Mouse (Mus musculus) spleen, adult 12 weeks (tissue): ENCODE measurements at regions not wholly inside any gene's neighbourhood (a gene's known extent, or its start where the extent isn't known, plus 50 kb on each side); places are given as distances from the start of the nearest gene placed in this dataset.
A peak's percentile ranks its signal among the peaks of the same experiment; 100 is the strongest.

Experiments
- DNase-seq: peaks from one replicate; pipeline ENCODE4 v3.0.0; 2022; ENCODE audit warnings: low spot score

GRCm38 (mm10) chr3:52601011-52601745 lies 333.0 kb downstream of the Foxo1 start:
- DNase-seq: no peak

GRCm38 (mm10) chr3:52600581-52600980 lies 332.4 kb downstream of the Foxo1 start:
- DNase-seq: no peak

- DNase-seq: no peak
Measured at GRCm38 (mm10) chr3:52600146-52600545, 332.0 kb downstream of the Foxo1 start.

GRCm38 (mm10) chr3:52586418-52586817 lies 318.3 kb downstream of the Foxo1 start:
- no peak for DNase-seq

GRCm38 (mm10) chr3:52579917-52580316 lies 311.8 kb downstream of the Foxo1 start:
- no peak for DNase-seq

- no peak for DNase-seq
Measured at GRCm38 (mm10) chr3:52579096-52579495, 311.0 kb downstream of the Foxo1 start.

- no peak for DNase-seq
Measured at GRCm38 (mm10) chr3:52576703-52577244, 308.6 kb downstream of the Foxo1 start.

- DNase-seq: no peak
Measured at GRCm38 (mm10) chr3:52575237-52575798, 307.2 kb downstream of the Foxo1 start.

- DNase-seq: no peak
Measured at GRCm38 (mm10) chr3:52574341-52574740, 306.2 kb downstream of the Foxo1 start.

- no peak for DNase-seq
Measured at GRCm38 (mm10) chr3:52573806-52574205, 305.7 kb downstream of the Foxo1 start.

GRCm38 (mm10) chr3:52572514-52573485 lies 304.7 kb downstream of the Foxo1 start:
- peak; percentile 12 for DNase-seq

GRCm38 (mm10) chr3:52567606-52568372 lies 299.7 kb downstream of the Foxo1 start:
- DNase-seq: no peak

GRCm38 (mm10) chr3:52563595-52563994 lies 295.5 kb downstream of the Foxo1 start:
- DNase-seq: no peak

- DNase-seq: no peak
Measured at GRCm38 (mm10) chr3:52562816-52563215, 294.7 kb downstream of the Foxo1 start.

- no peak for DNase-seq
Measured at GRCm38 (mm10) chr3:52559481-52559880, 291.3 kb downstream of the Foxo1 start.

- DNase-seq: no peak
Measured at GRCm38 (mm10) chr3:52558765-52559164, 290.6 kb downstream of the Foxo1 start.

GRCm38 (mm10) chr3:52557296-52557695 lies 289.2 kb downstream of the Foxo1 start:
- DNase-seq: no peak

GRCm38 (mm10) chr3:52555038-52555437 lies 286.9 kb downstream of the Foxo1 start:
- peak; percentile 16 for DNase-seq

GRCm38 (mm10) chr3:52554490-52554889 lies 286.4 kb downstream of the Foxo1 start:
- DNase-seq: no peak

GRCm38 (mm10) chr3:52548201-52548893 lies 280.2 kb downstream of the Foxo1 start:
- DNase-seq: no peak

- DNase-seq: no peak
Measured at GRCm38 (mm10) chr3:52546035-52546434, 277.9 kb downstream of the Foxo1 start.
